Mouse (Mus musculus): Measurements from ENCODE around the gene Olfr1090. TPM values are rescaled to one million over a fixed set of nuclear protein-coding genes. Genes with fewer than 3 reads are reported as not detected.

Olfr1090 gene
- not detected for total RNA-seq (2021)

GRCm38 (mm10) chr2:86758893-86759292 is at the start of gene Olfr1090:
Gene Olfr1090 (minus strand): TSS chr2:86758993.
- DNase-seq: no peak

- DNase-seq: no peak
These were observed 23.4 kb upstream of the Olfr1090 start, which contains the start of gene Olfr1093 for GRCm38 (mm10) chr2:86782179-86782578. Gene Olfr1093 (plus strand): TSS chr2:86782479.

- DNase-seq: peak in 1 of 2 experiments; percentile 10
These were observed 2.3 kb upstream of the Olfr1090 start for GRCm38 (mm10) chr2:86761050-86761449.

DNA sequence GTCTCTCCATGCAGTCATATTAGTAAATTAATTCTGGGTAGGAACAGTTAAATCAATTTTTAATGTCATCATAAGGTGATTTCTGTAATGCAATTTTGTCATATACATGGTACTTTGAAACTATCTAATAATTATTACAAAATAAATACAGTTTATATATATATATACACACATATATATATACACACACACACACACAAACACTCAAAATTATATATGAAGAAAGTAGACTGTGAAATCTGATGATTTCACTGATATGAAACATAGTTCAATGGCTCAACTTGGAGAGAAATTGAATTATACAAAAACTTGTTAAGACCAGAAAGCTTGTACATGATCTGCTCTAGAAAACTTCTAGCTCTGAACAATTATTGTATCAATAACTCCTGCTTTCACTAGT is 25.2 kb downstream of the Olfr1090 start, which contains the start of gene Olfr1089:
TSS of gene Olfr1089 (minus strand) at position 101 of the 400 bp plus-strand sequence.
- DNase-seq: no peak

Other genes with a start within 250 kb of the Olfr1090 start
- gene Olfr1079, start 216.5 kb downstream of the Olfr1090 start, total RNA-seq (2021): not detected
- gene Olfr1080, start 200.8 kb downstream of the Olfr1090 start, total RNA-seq (2021): not detected
- gene Olfr1082, start 160.0 kb downstream of the Olfr1090 start, total RNA-seq (2021): not detected
- not detected for gene Olfr1084, start 119.3 kb downstream of the Olfr1090 start, total RNA-seq (2021)
- not detected for gene Olfr1085, start 97.0 kb downstream of the Olfr1090 start, total RNA-seq (2021)
- not detected for gene Olfr1086, start 78.9 kb downstream of the Olfr1090 start, total RNA-seq (2021)
- not detected for gene Olfr1087, start 60.6 kb downstream of the Olfr1090 start, total RNA-seq (2021)
- not detected for gene Olfr1089, start 25.3 kb downstream of the Olfr1090 start, total RNA-seq (2021)
- gene Olfr1093, start 23.5 kb upstream of the Olfr1090 start, total RNA-seq (2021): not detected
- gene Olfr141, start 51.0 kb upstream of the Olfr1090 start, total RNA-seq (2021): not detected
- not detected for gene Olfr1094, start 65.7 kb upstream of the Olfr1090 start, total RNA-seq (2021)
- gene Olfr1095, start 92.7 kb upstream of the Olfr1090 start, total RNA-seq (2021): not detected
- gene Gm13723, start 115.8 kb upstream of the Olfr1090 start, total RNA-seq (2021): not detected
- gene Olfr1097, start 133.2 kb upstream of the Olfr1090 start, total RNA-seq (2021): not detected
- not detected for gene Olfr1098, start 165.6 kb upstream of the Olfr1090 start, total RNA-seq (2021)
- not detected for gene Olfr1099, start 201.7 kb upstream of the Olfr1090 start, total RNA-seq (2021)
- gene Olfr1100, start 221.0 kb upstream of the Olfr1090 start, total RNA-seq (2021): not detected
- not detected for gene Olfr1101, start 232.2 kb upstream of the Olfr1090 start, total RNA-seq (2021)
- not detected for gene Olfr1102, start 239.4 kb upstream of the Olfr1090 start, total RNA-seq (2021)